Mouse (Mus musculus) CH12.LX (cell line): Measurements from ENCODE around the gene Sult2a8.
"Not testable (repeated sequence)": the region's sequence is repeated elsewhere in the genome, so short reads cannot be mapped to it uniquely, and the experiment has no call there.

Experiments used
- BHLHE40 ChIP-seq: IDR thresholded peaks from 2 replicates; pipeline ENCODE4 v1.6.1; 2011; ENCODE audit warnings: mild to moderate bottlenecking, low read depth, low read length, improper control_type of control experiment
- CHD2 ChIP-seq: IDR thresholded peaks from 2 replicates; pipeline ENCODE4 v1.6.1; 2011; ENCODE audit warnings: low read length, improper control_type of control experiment
- CTCF ChIP-seq, 2 experiments: IDR thresholded peaks in 1 of 2; conservative IDR thresholded peaks in 1 of 2; 2 replicates each; pipeline ENCODE4 v1.5.1; 2011 to 2012; ENCODE audit warnings: low read depth in 2 of 2, low read length in 2 of 2, improper control_type of control experiment in 1 of 2, inconsistent platforms in 1 of 2, mild to moderate bottlenecking in 1 of 2, moderate library complexity in 1 of 2
- KAT2A ChIP-seq: IDR thresholded peaks from 2 replicates; pipeline ENCODE4 v1.6.1; 2012; ENCODE audit warnings: low read length, improper control_type of control experiment, inconsistent platforms; ENCODE audit not compliant: insufficient replicate concordance
- MAX ChIP-seq: IDR thresholded peaks from 2 replicates; pipeline ENCODE4 v1.6.1; 2011; ENCODE audit warnings: low read length, improper control_type of control experiment
- MYC ChIP-seq: IDR thresholded peaks from 2 replicates; pipeline ENCODE4 v1.6.1; 2011; ENCODE audit warnings: low read depth, mild to moderate bottlenecking, improper control_type of control experiment, low read length
- POLR2A ChIP-seq: IDR thresholded peaks from 2 replicates; pipeline ENCODE4 v1.6.1; 2011; ENCODE audit warnings: low read depth, mild to moderate bottlenecking, improper control_type of control experiment, low read length
- POLR2AphosphoS2 ChIP-seq: IDR thresholded peaks from 2 replicates; pipeline ENCODE4 v1.6.1; 2011; ENCODE audit warnings: low read depth, low read length, improper control_type of control experiment
- SIN3A ChIP-seq: IDR thresholded peaks from 2 replicates; pipeline ENCODE4 v1.6.1; 2012; ENCODE audit warnings: low read length, improper control_type of control experiment, inconsistent platforms
- ZC3H11A ChIP-seq: IDR thresholded peaks from 2 replicates; pipeline ENCODE4 v1.6.1; 2012; ENCODE audit warnings: low read depth, mild to moderate bottlenecking, inconsistent platforms, low read length, improper control_type of control experiment

GRCm38 (mm10) chr7:14399363-14399762, 47.2 kb downstream of the Sult2a8 start:
- TF ChIP-seq CTCF (conservative IDR thresholded peaks at IDR 0.05 in 1 of 2, IDR thresholded peaks at IDR 0.05 in 1 of 2; ENCODE audit: low read depth in 2 of 2, low read length in 2 of 2); POLR2A; SIN3A; BHLHE40; POLR2AphosphoS2; ZC3H11A; CHD2; KAT2A; MYC; MAX: not testable (repeated sequence)
